Mouse (Mus musculus) C2C12 (cell line): ENCODE data around the gene Ssc5d. TPM values are rescaled to one million over a fixed set of nuclear protein-coding genes. Genes with fewer than 3 reads are reported as not detected.

ENCODE experiments used
- H3K27me3 ChIP-seq: one replicate; pipeline ENCODE4 v1.6.1; 2011; ENCODE audit not compliant: control insufficient read depth, insufficient read depth, insufficient read length
- H3K36me3 ChIP-seq: one replicate; pipeline ENCODE4 v1.6.1; 2011; ENCODE audit not compliant: control insufficient read depth, insufficient read depth
- H3K4me3 ChIP-seq: one replicate; pipeline ENCODE4 v1.5.1; 2011; ENCODE audit warnings: mild to moderate bottlenecking, control low read depth; ENCODE audit not compliant: poor library complexity, insufficient read depth, severe bottlenecking
- H3K79me2 ChIP-seq: one replicate; pipeline ENCODE4 v1.6.1; 2011; ENCODE audit not compliant: control insufficient read depth, insufficient read depth
- H3K79me3 ChIP-seq: one replicate; pipeline ENCODE4 v1.6.1; 2011; ENCODE audit warnings: low read depth, control low read depth
- H3ac ChIP-seq: one replicate; pipeline ENCODE3; 2011; ENCODE audit warnings: low read depth; ENCODE audit not compliant: control insufficient read depth, insufficient read length
- CEBPB ChIP-seq: IDR thresholded peaks from one replicate; pipeline ENCODE4 v1.6.1; 2011; ENCODE audit warnings: low read depth, mild to moderate bottlenecking, control low read depth, moderate library complexity
- CTCF ChIP-seq: IDR thresholded peaks from one replicate; pipeline ENCODE4 v1.5.1; 2011; ENCODE audit not compliant: control insufficient read depth, insufficient read depth, insufficient read length
- FOSL1 ChIP-seq: IDR thresholded peaks from one replicate; pipeline ENCODE4 v1.8.0; 2011; ENCODE audit warnings: mild to moderate bottlenecking, low read length; ENCODE audit not compliant: poor library complexity, insufficient read depth, severe bottlenecking
- MAX ChIP-seq: IDR thresholded peaks from one replicate; pipeline ENCODE4 v1.6.1; 2011; ENCODE audit warnings: mild to moderate bottlenecking, control low read depth
- MYOD1 ChIP-seq: IDR thresholded peaks from one replicate; pipeline ENCODE4 v1.6.1; 2011; ENCODE audit warnings: low read depth; ENCODE audit not compliant: control insufficient read depth, insufficient read length
- MYOG ChIP-seq: IDR thresholded peaks from one replicate; pipeline ENCODE4 v1.6.1; 2011; ENCODE audit not compliant: control insufficient read depth, insufficient read length; ENCODE audit errors: extremely low read depth
- USF1 ChIP-seq: IDR thresholded peaks from one replicate; pipeline ENCODE4 v1.6.1; 2011; ENCODE audit warnings: low read depth, mild to moderate bottlenecking, control low read depth, moderate library complexity
- polyA plus RNA-seq: library from polyadenylated mRNA; unstranded; fragments of >200 nt; fragmentation: generic; extraction: Trizol; gene quantifications from one replicate; pipeline ENCODE4 v1.2.1, GENCODE M21; 2012; ENCODE audit warnings: missing spikeins

The Ssc5d gene
- polyA plus RNA-seq, 1 experiment: 3.7 TPM

DNA sequence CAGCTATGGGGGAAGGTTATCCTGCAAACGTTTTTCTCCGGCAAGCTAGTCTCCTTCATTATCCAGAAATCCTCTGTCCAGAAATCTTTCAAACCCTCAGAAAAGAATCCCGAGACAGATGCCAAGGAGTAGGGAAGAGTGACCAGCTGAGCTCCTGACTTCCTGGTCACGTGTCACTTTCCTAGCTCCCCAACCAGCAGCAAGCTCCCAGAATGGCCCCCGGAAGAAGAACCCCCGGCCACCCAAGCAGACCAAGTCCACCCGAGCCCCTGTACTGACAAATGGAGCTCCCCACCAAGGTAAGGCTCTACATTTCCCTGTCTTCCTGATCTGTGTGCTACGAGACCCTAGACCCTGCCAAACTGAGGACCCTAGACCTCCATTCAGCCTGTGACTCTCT is 2.1 kb downstream of the Ssc5d start:
- no peak for TF ChIP-seq MYOD1
- no peak for TF ChIP-seq CTCF
- no peak for TF ChIP-seq FOSL1
- no peak for TF ChIP-seq CEBPB
- no peak for TF ChIP-seq MYOG
- no peak for TF ChIP-seq MAX
- no peak for TF ChIP-seq USF1
- Histone ChIP-seq H3K4me3 (no peak overlapping the region), H3ac (no peak overlapping the region), H3K79me3 (no peaks in the 10 kb centered on the region), H3K79me2 (no peaks in the 10 kb centered on the region), H3K27me3 (no peaks in the 10 kb centered on the region), H3K36me3 (no peaks in the 10 kb centered on the region)

DNA sequence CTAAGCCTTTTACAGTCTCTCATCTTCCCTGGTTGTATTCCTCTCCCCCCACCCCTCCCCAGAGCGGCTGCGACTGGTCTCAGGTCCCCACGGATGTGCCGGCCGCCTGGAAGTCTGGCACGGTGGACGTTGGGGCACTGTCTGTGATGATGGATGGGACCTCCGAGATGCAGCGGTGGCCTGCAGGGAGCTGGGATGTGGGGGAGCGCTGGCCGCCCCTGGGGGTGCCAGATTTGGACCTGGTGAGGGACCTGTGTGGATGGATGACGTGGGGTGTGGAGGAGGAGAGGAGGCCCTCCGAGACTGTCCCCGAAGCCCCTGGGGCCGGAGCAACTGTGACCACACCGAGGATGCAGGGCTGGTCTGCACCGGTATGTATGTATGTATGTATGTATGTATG is 2.7 kb downstream of the Ssc5d start:
- Histone ChIP-seq H3ac (no peak overlapping the region), H3K36me3 (no peaks in the 10 kb centered on the region), H3K79me2 (no peaks in the 10 kb centered on the region), H3K27me3 (no peaks in the 10 kb centered on the region), H3K4me3 (no peak overlapping the region), H3K79me3 (no peaks in the 10 kb centered on the region)
- TF ChIP-seq USF1: no peak
- no peak for TF ChIP-seq CEBPB
- no peak for TF ChIP-seq MAX
- no peak for TF ChIP-seq CTCF
- TF ChIP-seq FOSL1: no peak
- no peak for TF ChIP-seq MYOD1
- no peak for TF ChIP-seq MYOG

- H3K79me2 ChIP-seq: no peaks in the 10 kb centered on the region
- TF ChIP-seq CEBPB (no peak), MYOD1 (no peak), CTCF (no peak), MAX (no peak), USF1 (no peak), MYOG (no peak), FOSL1 (no peak)
Observed at GRCm38 (mm10) chr7:4933103-4933502, 7.5 kb downstream of the Ssc5d start.

GRCm38 (mm10) chr7:4934160-4934914 is 8.8 kb downstream of the Ssc5d start:
- Histone ChIP-seq H3K79me2 (no peaks in the 10 kb centered on the region), H3K4me3 (no peak overlapping the region), H3K36me3 (no peaks in the 10 kb centered on the region), H3ac (no peak overlapping the region), H3K79me3 (no peaks in the 10 kb centered on the region), H3K27me3 (no peaks in the 10 kb centered on the region)
- no peak for TF ChIP-seq MAX
- no peak for TF ChIP-seq CEBPB
- TF ChIP-seq CTCF: no peak
- no peak for TF ChIP-seq MYOG
- no peak for TF ChIP-seq MYOD1
- no peak for TF ChIP-seq USF1

More at GRCm38 (mm10) chr7:4933103-4933502, 7.5 kb downstream of the Ssc5d start:
- Histone ChIP-seq H3ac (no peak overlapping the region), H3K4me3 (no peak overlapping the region), H3K36me3 (no peaks in the 10 kb centered on the region), H3K27me3 (no peaks in the 10 kb centered on the region), H3K79me3 (no peaks in the 10 kb centered on the region)

DNA sequence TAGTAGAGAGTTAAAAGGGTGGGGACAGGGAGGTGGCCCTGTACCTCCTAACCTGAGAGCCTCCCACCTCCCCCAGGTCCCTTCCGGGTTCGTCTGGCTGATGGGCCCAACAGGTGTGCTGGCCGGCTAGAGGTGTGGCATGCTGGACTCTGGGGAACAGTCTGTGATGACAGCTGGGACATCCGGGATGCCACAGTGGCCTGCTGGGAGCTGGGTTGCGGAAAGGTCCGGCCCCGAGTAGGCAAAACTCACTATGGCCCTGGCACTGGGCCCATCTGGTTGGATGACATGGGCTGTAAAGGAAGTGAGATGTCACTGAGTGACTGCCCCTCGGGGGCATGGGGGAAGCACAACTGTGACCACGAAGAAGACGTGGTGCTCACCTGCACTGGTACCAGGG is 11.2 kb downstream of the Ssc5d start:
- no peak overlapping the region for H3ac ChIP-seq
- H3K27me3 ChIP-seq: no peaks in the 10 kb centered on the region
- no peak overlapping the region for H3K4me3 ChIP-seq
- no peaks in the 10 kb centered on the region for H3K36me3 ChIP-seq
- H3K79me2 ChIP-seq: no peaks in the 10 kb centered on the region
- no peak for TF ChIP-seq CTCF
- TF ChIP-seq USF1: no peak
- TF ChIP-seq FOSL1: no peak
- no peak for TF ChIP-seq CEBPB
- TF ChIP-seq MAX: no peak
- no peak for TF ChIP-seq MYOD1
- H3K79me3 ChIP-seq: no peaks in the 10 kb centered on the region

DNA sequence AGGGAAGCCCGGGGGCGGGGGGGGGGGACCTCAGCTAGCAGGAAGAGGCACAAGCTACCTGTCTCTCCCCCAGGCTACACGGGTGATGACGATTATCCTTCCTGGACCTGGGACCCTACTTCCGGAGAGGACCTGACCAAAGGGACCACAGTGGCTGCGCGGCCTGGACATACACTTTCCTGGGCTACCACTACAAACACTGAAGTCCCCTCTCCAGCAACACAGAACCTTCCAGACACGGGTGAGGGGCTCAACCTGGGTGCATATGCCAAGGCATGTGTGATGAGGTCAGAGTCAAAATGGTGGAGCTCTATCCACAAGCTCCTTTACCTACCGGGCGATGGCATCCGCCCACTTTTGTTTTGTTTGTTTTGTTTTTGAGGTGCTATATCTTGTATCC is 11.8 kb downstream of the Ssc5d start:
- Histone ChIP-seq H3K27me3 (no peaks in the 10 kb centered on the region), H3K36me3 (no peaks in the 10 kb centered on the region), H3K79me2 (no peaks in the 10 kb centered on the region), H3K79me3 (no peaks in the 10 kb centered on the region), H3ac (no peak overlapping the region), H3K4me3 (no peak overlapping the region)
- TF ChIP-seq MYOD1 (no peak), CTCF (no peak), USF1 (no peak), MAX (no peak), MYOG (no peak), CEBPB (no peak), FOSL1 (no peak)
